Mouse (Mus musculus) monocyte, adult 2 months (primary cell): ENCODE data around the gene Olfr685.

Experiments used
- DNase-seq, 2 experiments: peaks; one replicate each; pipeline ENCODE4 v3.0.0; 2022; ENCODE audit warnings: low spot score in 2 of 2, low read depth in 1 of 2

Olfr685 gene

DNA sequence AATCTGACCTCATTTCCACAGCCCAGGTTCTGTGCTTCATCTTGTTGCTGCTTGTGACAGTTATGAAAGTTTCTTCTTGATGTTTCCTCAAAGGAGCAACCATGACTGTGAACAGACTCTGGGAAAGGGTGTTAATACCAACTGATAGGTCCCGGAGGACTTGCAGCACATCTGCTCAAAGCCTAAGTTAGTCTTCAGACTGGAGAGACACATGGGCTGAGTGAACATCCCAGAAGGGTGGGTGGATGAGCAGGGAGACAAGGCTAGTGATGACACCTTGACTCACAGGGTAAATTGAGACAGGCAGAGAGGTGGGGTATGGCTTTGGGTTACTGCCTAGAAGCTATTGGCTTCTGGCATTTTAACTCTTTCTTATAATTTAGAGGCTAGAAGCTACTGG, at the start of gene Olfr685:
Olfr685 (minus strand) TSS at position 101 of the 400 bp plus-strand sequence.
- DNase-seq = no peak

DNA sequence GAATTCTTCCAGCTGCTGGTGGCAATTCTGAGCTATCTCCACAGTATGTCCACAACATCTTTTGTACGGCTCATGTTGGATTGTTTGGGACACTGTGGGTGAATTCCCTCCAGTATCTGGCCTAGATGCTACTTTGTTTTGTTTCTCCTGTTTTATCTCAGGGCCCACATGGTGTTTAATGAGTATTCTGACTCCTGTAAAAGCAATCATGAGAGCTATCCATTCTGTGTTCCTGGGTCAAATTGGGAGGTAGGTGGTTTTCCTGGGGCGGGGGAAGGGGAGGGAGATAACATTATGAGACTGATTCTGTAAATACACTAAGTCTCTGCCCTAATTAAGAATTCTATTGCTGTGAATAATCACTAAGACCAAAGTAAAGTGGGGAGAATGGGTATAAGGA, 43.6 kb upstream of the Olfr685 start:
- no peak for DNase-seq

DNA sequence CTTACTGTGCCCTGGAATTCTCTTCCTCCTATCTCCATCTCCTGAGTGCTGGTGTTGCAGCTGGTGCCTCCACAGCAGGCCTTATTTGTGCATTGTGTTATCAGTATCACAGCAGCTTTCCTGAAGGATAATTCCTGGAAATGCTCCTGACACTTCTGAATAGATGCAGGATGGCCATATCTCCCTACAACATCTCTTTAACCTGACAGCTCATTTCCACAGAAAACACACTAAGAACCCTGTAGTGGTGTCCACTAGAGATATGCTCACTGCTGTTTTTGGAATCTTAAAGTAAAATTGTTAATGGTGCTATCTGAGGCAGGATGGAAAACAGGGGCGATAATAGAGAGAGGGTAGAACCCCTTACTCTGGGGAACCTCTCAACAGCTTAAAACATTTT, 42.3 kb upstream of the Olfr685 start:
- no peak for DNase-seq

DNA sequence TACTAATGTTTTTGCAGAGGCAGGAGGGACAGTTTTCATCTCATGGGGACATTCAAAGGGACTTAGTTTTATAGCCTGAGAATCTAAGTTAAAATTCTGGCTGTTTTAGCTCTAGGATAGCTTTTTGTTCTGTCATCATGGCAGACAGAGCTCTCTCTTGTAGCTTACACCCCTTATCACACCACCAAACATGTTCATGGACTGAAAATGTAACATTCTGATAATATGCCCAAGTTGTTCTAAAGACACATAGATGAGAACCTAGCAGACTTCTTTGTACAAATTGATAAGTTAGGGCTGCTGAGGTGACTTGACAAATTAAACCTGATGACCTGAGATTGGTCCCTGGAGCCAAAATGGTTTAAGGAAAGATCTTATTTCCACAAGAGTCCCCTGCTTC, 40.9 kb upstream of the Olfr685 start:
- DNase-seq = no peak

- no peak for DNase-seq
These were observed 40.3 kb upstream of the Olfr685 start for GRCm38 (mm10) chr7:105226072-105226471.

- no peak for DNase-seq
These were observed 32.5 kb upstream of the Olfr685 start for GRCm38 (mm10) chr7:105218281-105218680.

DNA sequence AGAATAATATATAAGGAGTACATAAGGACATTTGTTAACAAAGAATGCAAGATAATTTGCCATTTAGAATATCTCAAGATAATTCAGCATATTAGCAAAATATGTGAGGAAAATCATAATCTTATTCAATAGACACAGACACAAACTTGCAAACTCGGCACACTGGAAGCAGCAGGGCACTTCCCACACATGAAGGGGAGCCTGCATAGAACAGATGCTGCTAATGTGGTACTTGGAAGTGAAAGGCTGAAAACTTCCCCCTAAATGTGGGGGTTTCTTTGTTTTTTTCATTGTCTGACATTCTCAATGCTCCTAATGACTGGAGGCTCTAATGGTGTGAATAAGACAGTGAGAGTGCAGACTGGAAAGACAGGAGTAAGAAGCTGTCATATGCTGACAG, 28.9 kb upstream of the Olfr685 start:
- DNase-seq = no peak

DNA sequence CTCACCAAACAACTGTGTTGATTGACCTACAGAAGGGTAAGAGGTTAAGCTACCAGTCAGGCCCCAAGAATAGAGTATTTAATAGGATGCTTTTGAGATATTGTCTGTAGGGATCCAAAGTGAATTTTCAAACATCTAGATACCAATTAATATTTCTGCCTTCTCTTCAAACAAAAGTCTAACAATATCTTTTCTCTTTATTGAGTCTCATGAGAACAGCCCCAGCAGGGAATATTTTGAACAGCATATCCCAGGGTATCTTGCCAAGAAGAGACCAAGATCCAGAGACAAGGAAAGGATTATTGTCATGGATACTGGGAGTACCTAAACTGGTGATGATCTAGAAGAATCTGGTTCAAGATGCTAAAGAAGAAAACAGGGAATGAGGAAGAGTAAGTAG, 21.6 kb upstream of the Olfr685 start, which contains the start of gene Olfr686:
Olfr686 (minus strand) TSS at position 101 of the 400 bp plus-strand sequence.
- no peak for DNase-seq

- no peak for DNase-seq
These were observed 15.0 kb downstream of the Olfr685 start for GRCm38 (mm10) chr7:105170773-105171172.

DNA sequence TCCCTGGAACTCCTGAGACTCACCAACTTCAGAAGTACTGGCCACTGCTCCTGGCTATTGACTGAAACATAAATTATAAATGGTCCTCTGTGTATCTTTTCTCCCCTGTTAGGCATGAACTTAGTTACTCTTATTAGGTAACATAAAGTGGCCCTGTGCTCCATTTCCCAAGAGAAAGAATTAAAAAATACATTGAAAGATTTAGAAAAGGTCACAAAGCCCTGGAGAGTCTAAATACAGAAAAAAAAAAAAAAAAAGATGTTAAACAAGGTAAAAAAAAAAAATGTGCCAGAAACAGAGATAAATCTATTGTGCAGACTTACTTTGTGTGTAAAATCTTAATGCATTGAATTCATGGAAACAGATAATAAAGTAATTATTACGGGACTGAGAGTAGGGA, 22.3 kb downstream of the Olfr685 start, which contains the start of gene Olfr684:
Olfr684 (minus strand) TSS at position 101 of the 400 bp plus-strand sequence.
- no peak for DNase-seq

- DNase-seq = no peak
These were observed 38.9 kb downstream of the Olfr685 start, which contains the start of gene Olfr683 for GRCm38 (mm10) chr7:105146912-105147311. Gene Olfr683 (minus strand): TSS chr7:105147012.

DNA sequence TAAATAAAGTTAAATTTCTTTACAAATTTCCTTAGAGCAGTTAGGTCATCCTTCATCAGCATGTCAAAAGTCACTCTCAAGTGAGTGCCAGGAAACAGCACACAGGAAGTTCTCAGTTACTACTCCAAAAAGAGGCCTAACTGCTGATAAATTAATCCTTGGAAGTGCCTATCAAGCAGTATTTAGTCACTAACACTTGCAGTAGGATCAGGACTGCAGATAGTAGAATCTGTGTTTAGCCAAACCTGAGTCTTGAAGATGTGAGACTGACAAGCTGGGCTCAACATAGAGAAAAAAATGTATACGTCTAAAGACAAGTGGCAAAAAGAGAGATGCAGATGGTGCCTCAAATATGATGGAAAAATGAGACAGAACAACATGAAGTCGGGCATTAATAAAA, 44.5 kb downstream of the Olfr685 start:
- no peak for DNase-seq
